Mouse (Mus musculus): ENCODE results near the gene Vapb.
"Not testable (repeated sequence)": the region's sequence is repeated elsewhere in the genome, so short reads cannot be mapped to it uniquely, and the experiment has no call there.

Gene Vapb

GRCm38 (mm10) chr2:173737222-173737989 is at the start of gene Vapb:
Vapb (plus strand) TSS chr2:173737511.
- DNase-seq: peak; percentile 98 to 99

DNA sequence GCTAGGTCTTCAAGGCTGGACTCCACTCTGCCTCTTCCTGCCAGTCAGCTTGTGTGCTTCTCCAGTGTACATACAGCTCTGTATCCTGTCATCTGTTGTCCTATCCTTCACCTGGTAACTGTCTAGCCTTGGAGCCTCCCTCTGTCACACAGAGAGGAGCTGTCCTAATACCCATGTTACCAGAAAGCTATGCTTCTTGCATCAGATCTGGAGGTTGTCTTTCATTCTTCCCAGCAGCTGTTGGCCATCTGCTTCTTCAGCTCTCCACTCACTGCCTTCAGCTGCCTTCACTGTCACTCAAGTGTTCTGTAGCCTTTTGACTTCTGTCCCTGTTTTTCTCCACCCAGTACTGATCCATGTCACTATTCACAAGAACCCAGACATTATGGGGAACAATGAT is 47.5 kb upstream of the Vapb start:
- DNase-seq: no peak

GRCm38 (mm10) chr2:173691748-173692147 is 45.6 kb upstream of the Vapb start:
- no peak for DNase-seq

DNA sequence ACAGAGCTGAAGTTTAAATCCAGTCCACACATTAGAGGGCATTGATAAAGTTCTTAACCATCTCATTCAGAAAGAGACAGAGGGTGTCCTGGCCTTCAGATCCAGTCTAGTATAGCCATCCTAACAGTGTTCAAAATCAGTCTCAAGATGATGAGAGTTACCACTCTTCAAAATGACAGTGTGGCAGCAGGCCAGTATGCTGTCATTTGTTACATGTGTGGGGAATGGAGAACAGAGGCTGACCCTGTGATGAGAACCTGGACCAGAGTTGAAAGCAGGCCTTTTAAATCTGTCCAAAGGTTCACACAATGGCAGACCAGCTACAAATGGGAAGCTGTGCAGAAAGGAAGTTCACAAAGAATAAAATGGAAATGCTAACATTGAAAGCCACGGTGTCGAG is 44.6 kb upstream of the Vapb start:
- DNase-seq: no peak

- DNase-seq: no peak
Observed at GRCm38 (mm10) chr2:173698850-173699249, 38.5 kb upstream of the Vapb start.

- no peak for DNase-seq
Observed at GRCm38 (mm10) chr2:173702096-173702866, 35.0 kb upstream of the Vapb start.

GRCm38 (mm10) chr2:173702867-173703237 is 34.5 kb upstream of the Vapb start:
- DNase-seq: no peak

- DNase-seq: no peak
Observed at GRCm38 (mm10) chr2:173705827-173706551, 31.3 kb upstream of the Vapb start.

DNA sequence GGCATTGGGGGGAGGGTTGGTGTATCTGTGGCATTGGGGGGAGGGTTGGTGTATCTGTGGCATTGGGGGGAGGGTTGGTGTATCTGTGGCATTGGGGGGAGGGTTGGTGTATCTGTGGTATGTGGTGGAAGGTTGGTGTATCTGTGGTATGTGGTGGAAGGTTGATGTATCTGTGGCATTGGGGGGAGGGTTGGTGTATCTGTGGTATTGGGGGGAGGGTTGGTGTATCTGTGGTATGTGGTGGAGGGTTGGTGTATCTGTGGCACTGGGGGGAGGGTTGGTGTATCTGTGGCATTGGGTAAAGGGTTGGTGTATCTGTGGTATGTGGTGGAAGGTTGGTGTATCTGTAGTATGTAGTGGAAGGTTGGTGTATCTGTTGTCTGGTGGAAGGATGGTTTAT is 29.7 kb upstream of the Vapb start:
- DNase-seq: not testable (repeated sequence)

GRCm38 (mm10) chr2:173710193-173710592 is 27.1 kb upstream of the Vapb start:
- DNase-seq: no peak

GRCm38 (mm10) chr2:173712656-173713055 is 24.7 kb upstream of the Vapb start:
- no peak for DNase-seq

DNA sequence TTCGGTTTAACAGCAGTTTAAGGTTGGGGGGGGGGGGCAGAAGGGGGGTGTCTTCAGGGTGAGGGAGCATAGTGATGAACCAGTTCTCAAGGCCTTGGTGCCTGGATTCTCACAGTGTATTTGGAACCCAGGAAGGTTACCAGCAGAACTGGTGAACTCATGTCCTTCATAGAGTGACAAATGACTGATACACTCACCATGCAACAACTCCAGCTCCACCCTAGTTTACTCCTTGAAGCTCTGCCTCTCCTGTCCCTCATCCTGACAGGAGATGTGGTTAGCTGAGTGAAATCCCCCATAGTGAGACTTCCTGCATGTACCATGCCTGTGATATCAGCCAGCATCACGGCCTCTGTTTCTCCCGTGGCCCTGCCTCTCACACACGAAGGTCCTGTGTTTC is 24.1 kb upstream of the Vapb start:
- no peak for DNase-seq

GRCm38 (mm10) chr2:173714620-173715218 is 22.6 kb upstream of the Vapb start:
- no peak for DNase-seq

- no peak for DNase-seq
Observed at GRCm38 (mm10) chr2:173716966-173717365, 20.3 kb upstream of the Vapb start.

DNA sequence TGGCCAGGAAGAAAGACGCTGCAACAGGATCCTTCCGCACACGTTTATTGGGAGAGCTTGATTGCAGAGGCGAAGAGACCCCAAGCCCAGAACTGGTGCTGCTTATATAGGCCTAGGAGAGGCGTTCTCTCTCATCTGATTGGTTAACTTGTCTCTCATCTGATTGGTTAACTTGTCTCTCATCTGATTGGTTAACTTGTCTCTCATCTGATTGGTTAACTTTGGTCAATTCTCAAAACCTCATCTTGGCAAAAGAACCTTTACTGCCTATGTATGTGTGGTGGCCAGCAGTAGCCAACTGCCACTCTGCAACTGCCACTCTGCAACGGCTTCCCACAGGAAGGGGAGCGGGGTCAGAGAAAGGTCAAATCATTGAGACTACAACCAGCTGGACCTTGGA is 18.2 kb upstream of the Vapb start, which contains the start of gene 1700010B08Rik:
TSS of gene 1700010B08Rik (plus strand) at position 301 of the 400 bp plus-strand sequence.
- not testable (repeated sequence) for DNase-seq

DNA sequence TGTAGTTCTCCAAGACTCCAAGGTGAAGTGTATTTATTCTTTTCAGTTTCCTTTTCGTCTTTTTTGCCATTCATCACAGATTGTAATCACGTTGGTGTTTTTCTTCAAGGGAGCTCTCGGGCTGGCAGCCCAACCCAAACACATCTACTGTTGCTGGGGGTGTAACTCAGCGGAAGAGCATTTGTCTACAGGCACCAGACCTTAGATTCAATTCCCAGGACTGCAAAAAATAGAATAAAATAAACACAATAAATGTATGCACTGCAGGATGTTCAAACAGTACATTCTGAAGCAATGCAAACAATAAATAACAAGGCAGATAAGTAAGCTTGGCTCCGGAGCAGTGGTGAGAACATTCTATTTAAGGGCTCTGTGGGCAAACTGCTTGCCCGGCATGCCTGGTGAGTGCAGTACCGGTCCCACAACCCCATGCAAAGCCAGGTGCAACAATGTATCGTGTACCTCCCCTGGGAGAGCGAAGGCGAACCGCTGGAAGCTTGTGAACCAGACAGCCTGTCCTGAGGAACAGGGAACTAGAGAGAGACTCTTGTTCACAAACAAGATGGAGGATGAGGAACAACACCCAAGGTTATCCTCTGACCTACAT is 15.0 kb upstream of the Vapb start:
- no peak for DNase-seq

GRCm38 (mm10) chr2:173724382-173724781 is 12.9 kb upstream of the Vapb start:
- DNase-seq: no peak

GRCm38 (mm10) chr2:173724940-173725807 is 12.1 kb upstream of the Vapb start:
- no peak for DNase-seq

DNA sequence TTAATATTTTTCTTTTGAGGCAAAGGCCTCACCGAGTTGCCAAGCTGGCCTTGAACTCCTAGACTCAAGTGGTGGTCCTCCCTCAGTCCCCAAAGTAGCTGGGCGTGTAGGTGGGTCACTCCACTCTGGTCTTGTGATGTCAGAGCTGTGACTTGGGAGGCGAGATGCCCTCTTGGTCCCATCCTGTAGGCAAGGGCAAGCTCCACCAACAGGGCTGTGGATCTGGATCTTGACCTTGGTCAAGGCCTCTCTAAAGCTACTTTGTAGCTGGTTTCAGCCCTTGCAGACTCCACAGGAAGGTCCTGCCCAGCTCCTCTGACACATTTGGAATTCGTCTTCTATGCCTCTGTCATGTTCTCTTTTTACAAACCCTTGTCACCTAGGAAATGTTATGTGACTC is 11.5 kb upstream of the Vapb start:
- no peak for DNase-seq

DNA sequence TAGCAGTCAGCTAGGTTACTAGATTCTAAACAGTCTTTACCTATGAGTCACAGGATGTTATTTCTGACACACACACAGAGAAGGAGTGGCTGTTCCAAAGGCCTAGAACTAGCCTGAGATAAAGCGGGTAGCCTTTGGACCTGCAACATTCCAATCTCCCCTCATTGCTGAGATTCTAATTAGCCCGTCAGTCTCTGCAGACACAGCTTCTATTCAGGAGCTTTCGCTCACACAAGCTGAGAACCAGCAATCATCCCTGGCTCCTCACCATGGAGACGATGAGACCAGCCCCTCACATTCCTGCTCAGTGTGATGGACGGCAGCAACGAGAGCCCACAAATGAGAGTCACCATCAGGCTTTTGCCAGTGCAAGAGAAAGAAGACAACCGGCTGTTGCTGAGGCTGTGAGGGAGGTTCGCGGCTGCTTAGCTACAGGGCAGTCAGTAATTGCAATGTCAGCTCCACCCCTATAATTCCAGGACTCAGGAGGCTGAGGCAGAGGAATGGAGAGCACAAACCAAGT is 6.8 kb upstream of the Vapb start:
- no peak for DNase-seq

DNA sequence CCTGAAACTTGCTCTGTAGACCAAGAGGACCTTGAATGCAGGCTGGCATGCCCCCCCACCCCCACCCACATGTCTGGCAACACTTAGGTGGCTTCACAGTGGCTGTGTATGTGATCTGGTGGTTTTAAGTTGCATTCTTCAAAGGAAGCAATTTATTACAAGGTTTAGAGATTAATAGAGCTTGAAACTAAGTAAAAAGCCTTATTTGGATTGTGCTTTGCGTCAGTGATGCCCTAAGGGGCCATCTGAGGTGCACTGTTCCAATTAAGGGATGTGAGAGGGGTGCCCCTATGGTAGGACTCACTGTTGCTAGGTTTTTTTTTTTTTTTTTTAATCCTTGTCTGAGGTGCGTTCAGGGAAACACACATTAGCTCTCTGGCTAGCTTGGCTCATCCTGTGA is 2.9 kb upstream of the Vapb start:
- no peak for DNase-seq
